Mouse (Mus musculus) megakaryocyte, embryonic 14.5 days (primary cell): ENCODE results near the gene Bpifb1.

ENCODE experiments used
- FLI1 ChIP-seq: IDR thresholded peaks from 2 replicates; pipeline ENCODE4 v1.6.1; 2012; ENCODE audit warnings: low read length, inconsistent platforms, mixed read lengths
- GATA1 ChIP-seq: IDR thresholded peaks from 3 replicates; pipeline ENCODE4 v1.6.1; 2012; ENCODE audit warnings: mixed read lengths, low read length, inconsistent platforms, borderline replicate concordance

GRCm38 (mm10) chr2:154193071-154193470 is 2.5 kb downstream of the Bpifb1 start:
- no peak for TF ChIP-seq GATA1
- TF ChIP-seq FLI1: no peak
